Mouse (Mus musculus) cerebellum, postnatal 14 days (tissue): ENCODE measurements around the gene Lrguk.

Experiments used
- DNase-seq, 2 experiments: peaks; one replicate each; pipeline ENCODE4 v3.0.0; 2021; ENCODE audit warnings: mixed read lengths in 2 of 2

Lrguk gene

DNA sequence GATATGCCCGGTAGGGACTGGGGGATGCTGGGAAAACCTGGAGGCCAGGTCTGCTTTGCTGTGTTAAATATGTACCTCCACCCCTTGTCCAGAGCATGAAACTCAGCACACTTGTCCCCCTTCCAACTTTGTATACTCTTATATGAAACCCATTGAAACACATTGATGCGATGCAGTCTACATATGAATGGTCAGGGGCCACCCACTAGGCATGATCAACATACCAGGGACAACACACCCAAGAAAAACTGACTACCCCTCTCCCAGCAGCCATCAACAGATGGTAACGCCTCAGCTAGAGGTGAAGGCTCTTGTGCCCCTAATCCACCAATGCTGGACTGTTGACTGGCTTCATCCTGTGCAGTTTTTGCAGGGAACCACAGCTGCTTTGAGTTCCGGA is 150.7 kb downstream of the Lrguk start:
- no peak for DNase-seq

DNA sequence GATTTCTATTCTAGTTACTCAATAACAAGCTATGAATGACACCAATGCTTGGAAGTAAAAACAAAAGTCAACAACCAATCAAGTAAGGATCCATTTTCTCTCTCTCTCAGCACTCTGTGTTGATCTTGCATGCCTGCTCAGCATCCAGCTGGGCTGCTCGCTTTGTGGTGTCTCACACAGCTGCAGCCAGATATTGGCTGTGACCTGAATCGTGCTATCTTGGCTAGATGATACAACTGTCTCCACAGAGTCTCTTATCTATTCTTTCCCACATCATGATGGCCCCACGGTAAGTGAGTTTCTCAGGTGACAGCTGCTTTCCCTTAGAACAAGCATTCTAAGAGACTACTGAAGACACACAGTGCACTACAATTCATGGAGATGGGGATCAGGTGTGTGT is 152.7 kb downstream of the Lrguk start:
- no peak for DNase-seq

DNA sequence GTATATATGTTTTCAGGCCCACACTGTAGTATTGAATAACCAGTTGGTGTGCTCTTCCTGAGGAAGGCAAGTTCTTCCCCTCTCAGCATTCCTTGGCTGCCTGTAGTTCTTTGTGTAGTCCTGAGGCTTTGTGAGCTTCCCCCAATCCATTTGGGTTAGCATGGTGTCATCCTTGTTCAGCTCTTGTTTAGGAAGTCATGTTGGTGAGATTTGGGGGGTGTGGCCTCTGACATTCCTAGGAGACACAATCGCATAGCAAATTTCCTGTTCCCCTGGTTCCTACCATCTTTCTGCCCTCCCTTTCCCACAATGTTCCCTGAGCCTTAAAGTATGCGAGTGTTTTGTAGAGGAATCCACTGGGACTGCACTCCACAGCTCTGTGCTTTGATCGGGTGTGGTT is 154.1 kb downstream of the Lrguk start:
- DNase-seq = no peak
